Mouse (Mus musculus) cerebellum, postnatal 25 days (tissue): ENCODE data around the gene Ccdc191.

Experiments used
- DNase-seq, 2 experiments: peaks; one replicate each; pipeline ENCODE4 v3.0.0; 2021; ENCODE audit warnings: mixed read lengths in 2 of 2

Ccdc191 gene

GRCm38 (mm10) chr16:43994623-43995022 is 105.0 kb downstream of the Ccdc191 start:
- no peak for DNase-seq

- DNase-seq = no peak
Observed at GRCm38 (mm10) chr16:43999111-43999510, 109.5 kb downstream of the Ccdc191 start.

GRCm38 (mm10) chr16:43999541-43999940 is 109.9 kb downstream of the Ccdc191 start:
- peak; percentile 59 to 71 for DNase-seq

- DNase-seq = peak in 1 of 2 experiments; percentile 9
Observed at GRCm38 (mm10) chr16:44002086-44002485, 112.5 kb downstream of the Ccdc191 start.

- DNase-seq = no peak
Observed at GRCm38 (mm10) chr16:44011010-44011409, 121.4 kb downstream of the Ccdc191 start.
